Mouse (Mus musculus) right cerebral cortex, adult 18-20 months (tissue): ENCODE results near the gene Rab3il1.

Experiments
- DNase-seq: peaks from one replicate; pipeline ENCODE4 v3.0.0; 2022; ENCODE audit warnings: mixed read lengths

The Rab3il1 gene

DNA sequence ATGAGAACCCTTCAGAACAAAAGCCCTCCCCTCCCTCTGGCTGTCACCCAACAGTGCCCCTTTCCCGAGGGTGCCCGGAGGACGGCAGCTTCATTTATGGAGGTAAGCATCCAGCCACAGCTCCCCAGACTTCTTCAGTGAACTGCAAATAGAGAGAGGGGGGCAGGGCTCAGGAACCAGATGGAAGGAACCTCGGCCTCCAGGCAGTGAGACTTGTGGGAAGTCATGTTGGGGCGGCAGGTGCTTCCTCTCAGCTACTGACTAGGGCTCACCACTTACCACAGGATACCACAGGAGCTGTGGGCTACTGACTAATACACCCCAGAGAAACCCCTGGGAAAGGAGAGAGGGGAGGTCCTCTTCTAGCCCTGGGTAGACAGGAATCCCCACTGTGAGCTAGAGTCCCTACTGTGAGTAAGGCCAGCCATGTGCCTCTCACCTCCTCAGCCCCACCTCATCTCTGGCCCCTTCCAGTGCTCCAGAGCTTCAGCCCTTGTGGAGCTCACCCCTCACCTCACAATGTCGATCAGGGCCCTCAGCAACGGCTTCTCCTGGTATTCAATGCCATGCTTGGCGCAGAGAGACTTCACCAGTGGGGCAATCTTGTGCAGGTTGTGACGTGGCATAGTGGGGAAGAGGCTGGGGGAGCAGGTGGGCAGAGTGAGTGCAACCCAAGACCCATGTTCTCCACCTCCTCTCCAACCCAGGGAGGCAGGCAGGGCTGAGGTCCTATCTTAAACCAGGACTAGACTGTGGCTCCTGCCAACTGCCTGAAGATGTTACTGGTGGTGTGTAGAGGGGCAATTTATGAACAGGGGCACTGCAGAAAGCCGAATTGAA lies 62.9 kb downstream of the Rab3il1 start:
- DNase-seq, result peak; percentile 24

- no peak for DNase-seq
Observed at GRCm38 (mm10) chr19:10065465-10066188, 64.2 kb downstream of the Rab3il1 start.

- no peak for DNase-seq
Observed at GRCm38 (mm10) chr19:10066189-10066500, 64.7 kb downstream of the Rab3il1 start.

DNA sequence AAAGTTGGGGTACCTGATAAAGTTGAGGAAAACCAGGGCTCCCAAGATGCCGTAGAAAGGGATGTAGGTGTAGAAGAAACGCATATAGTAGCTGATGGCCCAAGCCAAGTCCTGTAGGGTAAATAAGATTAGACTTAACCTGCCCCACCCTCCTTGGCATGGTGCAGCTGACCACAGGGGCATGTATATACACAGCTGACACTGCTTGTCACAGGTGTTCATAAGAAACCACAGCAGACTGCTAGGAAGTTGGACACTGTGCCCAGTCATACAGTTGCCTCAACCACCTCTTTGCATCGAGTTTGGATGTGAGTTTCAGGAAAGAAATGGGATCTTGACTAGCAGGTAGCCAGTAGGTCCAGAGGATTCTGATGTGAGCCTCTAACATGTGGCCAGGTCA lies 65.0 kb downstream of the Rab3il1 start:
- DNase-seq, result no peak

DNA sequence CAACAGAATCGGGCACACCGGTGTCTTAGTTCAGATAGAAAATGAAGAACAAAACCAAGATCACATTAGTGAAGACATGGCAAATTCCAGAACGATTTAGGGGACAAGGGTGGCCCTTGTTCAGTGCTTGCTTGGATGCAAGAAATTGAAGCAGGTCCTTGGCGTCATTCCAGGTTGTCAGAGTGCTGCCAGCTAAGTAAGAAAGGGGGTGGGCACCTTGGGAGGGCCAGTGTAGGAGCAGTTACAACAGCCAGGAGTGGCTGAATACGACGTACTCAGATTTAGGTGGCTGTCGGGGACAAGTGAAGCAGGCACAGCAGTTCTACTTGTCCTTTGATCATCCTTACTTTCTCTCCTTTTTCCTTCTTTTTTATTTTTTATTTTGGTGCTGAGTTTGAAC lies 66.2 kb downstream of the Rab3il1 start:
- DNase-seq, result peak; percentile 20

DNA sequence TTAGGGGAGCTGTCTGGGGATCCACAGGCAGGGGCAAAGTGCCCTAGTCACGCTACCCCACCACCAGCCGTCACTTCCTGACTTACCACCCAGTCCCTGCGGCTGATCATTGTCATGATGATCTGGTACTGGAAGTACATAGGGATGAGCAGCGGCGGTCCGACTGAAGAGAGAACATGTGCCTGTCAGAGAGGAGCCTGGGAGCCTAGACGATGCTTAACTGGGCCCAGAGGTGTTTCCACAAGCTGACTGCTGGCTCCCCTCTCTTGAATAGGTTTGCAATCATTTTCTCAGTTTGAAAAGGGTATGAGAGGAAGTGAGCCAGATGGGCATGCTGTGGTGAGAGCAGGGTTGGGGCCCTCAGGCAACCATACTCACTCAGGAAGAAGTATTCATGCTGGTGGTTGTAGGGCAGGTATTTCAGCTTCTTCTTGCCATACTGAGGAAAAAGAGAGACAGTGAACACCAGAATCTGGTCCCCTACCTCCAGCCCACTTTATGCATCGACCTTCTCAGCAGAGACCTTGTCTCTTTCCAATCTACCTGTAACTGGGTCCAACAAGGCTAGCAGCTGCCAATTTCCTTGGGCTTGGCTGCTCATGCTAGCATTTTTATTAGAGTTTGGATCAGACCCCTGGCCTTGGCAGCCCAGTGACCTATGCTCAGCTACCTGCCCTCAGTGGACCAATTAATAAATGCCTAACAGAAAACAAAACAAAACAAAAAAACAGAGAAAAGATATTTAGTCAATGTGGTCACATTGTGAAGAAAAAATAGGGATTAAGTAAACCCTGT lies 68.9 kb downstream of the Rab3il1 start:
- no peak for DNase-seq

- DNase-seq, result peak; percentile 31
Observed at GRCm38 (mm10) chr19:10071166-10071565, 69.7 kb downstream of the Rab3il1 start.

DNA sequence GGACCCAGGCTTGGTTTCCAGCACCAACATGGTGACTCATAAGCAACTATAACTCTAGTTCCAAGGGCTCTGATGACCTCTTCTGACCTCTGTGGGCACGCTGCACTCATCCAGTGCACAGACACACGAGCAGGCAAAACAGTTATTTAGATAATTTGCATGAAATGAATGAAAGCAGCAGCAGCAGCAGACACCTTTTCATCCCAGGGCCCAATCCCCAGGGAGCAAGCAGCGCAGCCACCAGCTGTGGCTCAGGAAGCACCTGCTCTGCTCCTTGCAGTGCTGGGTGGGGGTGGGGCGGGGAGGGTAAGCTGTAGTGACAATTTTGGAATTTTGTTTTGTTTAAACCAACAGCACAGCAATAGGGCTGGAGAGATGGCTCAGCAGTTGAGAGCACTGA lies 70.4 kb downstream of the Rab3il1 start:
- DNase-seq, result no peak

DNA sequence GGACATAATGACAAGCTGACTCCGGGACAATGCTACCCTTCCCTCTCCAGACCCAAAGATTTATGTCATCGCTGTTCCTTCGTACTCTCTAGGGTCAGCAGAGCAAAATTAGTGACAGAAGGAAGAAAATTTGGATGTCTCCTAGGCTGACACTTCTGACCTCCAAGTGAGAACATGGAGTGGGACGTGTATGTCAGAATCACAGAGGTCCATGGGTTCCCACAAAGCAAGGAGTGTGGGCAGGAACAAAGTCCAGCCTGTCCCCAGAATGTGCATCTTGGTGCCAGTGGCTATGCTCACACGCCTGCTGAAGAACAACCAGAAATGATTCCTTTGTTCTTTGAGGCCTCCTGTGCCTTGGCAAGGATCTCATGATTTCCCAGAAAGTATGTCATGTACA lies 71.7 kb downstream of the Rab3il1 start:
- no peak for DNase-seq

GRCm38 (mm10) chr19:10078392-10078791 lies 76.9 kb downstream of the Rab3il1 start:
- no peak for DNase-seq

- no peak for DNase-seq
Observed at GRCm38 (mm10) chr19:10080384-10080783, 78.9 kb downstream of the Rab3il1 start.

GRCm38 (mm10) chr19:10082105-10082504 lies 80.6 kb downstream of the Rab3il1 start:
- DNase-seq, result no peak

- DNase-seq, result no peak
Observed at GRCm38 (mm10) chr19:10085454-10085853, 84.0 kb downstream of the Rab3il1 start.

DNA sequence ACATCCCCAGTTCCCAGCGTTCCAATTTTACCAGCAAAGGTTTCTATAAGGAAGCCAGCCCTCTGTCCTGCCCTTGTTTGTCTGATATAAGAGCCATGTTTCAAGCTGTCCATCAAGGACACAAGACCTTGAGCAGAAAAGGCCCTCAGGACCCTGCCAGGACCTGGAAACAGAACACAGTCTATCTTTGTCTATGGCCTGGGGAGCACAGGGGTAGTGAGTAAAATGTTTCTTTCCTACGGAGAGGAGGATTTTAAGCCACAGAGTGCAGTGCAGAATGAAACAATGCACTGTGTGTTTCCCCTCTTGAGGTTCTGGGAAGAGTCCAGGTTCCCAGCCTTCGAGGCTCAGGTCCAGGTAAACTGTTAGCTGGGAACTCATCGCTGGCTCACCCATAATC lies 85.5 kb downstream of the Rab3il1 start:
- no peak for DNase-seq
